Mouse (Mus musculus): Measurements from ENCODE around the gene Ppp1r37. TPM values are rescaled to one million over a fixed set of nuclear protein-coding genes. Genes with fewer than 3 reads are reported as not detected.

Gene Ppp1r37
- polyA plus RNA-seq, 1 experiment from 2014 or later, result 15.0 TPM

DNA sequence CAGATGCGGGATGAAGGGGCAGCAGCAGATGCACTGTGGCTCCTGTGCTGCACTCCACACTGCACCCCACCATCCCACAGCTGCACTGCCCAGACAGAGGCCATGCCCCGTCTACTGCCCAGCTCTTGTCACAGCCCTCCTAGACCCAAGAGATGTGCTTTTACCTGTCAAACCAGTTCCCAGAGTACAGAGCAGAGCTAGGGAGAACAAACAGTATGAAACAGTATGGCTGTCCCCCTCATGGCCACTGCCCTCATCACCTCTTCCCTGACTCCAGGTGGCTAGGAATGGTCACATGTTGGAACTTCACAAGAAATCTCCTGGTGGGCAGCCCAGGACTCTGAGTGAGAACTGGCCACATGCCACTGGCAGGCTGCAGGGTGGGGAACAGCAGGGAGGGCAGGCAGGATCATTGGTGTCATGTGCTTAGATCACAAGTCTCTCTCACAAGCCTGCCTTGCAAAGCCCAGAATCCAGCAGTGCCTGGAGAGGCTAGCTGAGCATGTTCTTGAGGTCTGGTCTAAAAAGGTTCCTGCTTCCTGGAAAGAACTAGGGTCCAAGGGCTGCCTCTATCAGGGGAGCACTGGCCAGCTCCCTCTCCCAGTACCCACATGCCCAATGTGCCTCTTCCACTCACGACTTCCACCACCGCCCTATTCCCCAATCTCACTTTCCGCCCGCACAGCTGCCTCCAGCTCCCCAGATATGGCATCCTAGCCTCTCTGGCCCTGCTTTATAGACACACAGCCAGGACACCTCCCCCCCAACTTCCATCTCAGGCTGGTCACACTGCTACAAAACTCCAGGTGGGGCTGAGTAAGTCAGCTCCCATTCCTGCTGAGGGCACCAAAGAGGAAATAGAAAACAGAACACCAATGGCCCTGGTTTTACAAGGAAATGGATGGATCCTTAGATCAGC lies 4.6 kb downstream of the Ppp1r37 start:
- no peak for ATAC-seq
- no peak overlapping the region for H3K4me3 ChIP-seq (ENCODE audit: low read depth, low read length)
- WGBS, result 91% methylated on average over 6 of the region's 6 CpGs
- peak overlapping the region; percentile 15; the same call in 1 of the 2 replicates for H3K27ac ChIP-seq (ENCODE audit: low read depth, low read length)
- no peak for TF ChIP-seq CTCF (IDR thresholded peaks at IDR 0.05; ENCODE audit: low read depth)
- peaks cover 12% of the 10 kb centered on the region; the same call in 1 of the 2 replicates for H3K4me1 ChIP-seq (replicated peaks; ENCODE audit: control insufficient read depth, insufficient read depth, low read length)
- H3K9ac ChIP-seq (ENCODE audit: low read depth, low read length), result no peak overlapping the region
- peaks cover 12% of the 10 kb centered on the region; the same call in 1 of the 2 replicates for H3K36me3 ChIP-seq (ENCODE audit: control insufficient read depth, insufficient read depth)
- H3K4me2 ChIP-seq (replicated peaks; ENCODE audit: low read depth), result no peak overlapping the region; the same call in 1 of the 2 replicates
- no peaks in the 10 kb centered on the region for H3K9me3 ChIP-seq (ENCODE audit: control insufficient read depth)
- no peaks in the 10 kb centered on the region for H3K27me3 ChIP-seq (replicated peaks; ENCODE audit: control insufficient read depth, insufficient read depth, low read length)

DNA sequence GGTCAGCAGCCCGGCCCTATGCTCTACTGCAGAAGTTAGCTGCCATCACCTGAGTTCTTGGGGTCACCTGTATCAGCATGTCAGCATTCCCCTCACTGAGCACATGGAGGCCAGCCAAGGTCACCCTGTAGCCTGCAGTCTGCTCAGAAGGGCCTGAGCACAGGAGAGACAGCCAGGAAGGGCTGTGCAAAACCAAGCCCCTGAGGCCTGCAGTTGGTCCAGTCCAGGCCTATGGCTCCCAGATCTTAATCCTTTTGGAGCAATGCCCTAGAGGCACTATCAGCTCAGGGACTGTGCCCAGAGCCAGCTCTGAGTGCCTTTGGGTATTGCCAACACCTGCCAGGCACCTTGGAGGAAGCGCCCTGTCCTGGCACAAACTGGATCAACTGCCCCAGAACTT lies 5.8 kb downstream of the Ppp1r37 start:
- no peak for ATAC-seq
- Histone ChIP-seq H3K27me3 (replicated peaks; ENCODE audit: control insufficient read depth, insufficient read depth, low read length) (no peaks in the 10 kb centered on the region), H3K4me2 (replicated peaks; ENCODE audit: low read depth) (no peak overlapping the region), H3K36me3 (ENCODE audit: control insufficient read depth, insufficient read depth) (peaks cover 12% of the 10 kb centered on the region; the same call in 1 of the 2 replicates), H3K4me1 (replicated peaks; ENCODE audit: control insufficient read depth, insufficient read depth, low read length) (peaks cover 17% of the 10 kb centered on the region; the same call in 1 of the 2 replicates), H3K4me3 (ENCODE audit: low read depth, low read length) (no peak overlapping the region), H3K9ac (ENCODE audit: low read depth, low read length) (no peak overlapping the region), H3K27ac (ENCODE audit: low read depth, low read length) (no peak overlapping the region; the same call in 1 of the 2 replicates), H3K9me3 (ENCODE audit: control insufficient read depth) (no peaks in the 10 kb centered on the region)
- whole genome bisulfite sequencing, result 90% methylated on average over 2 of the region's 2 CpGs
- no peak for TF ChIP-seq CTCF (IDR thresholded peaks at IDR 0.05; ENCODE audit: low read depth)

DNA sequence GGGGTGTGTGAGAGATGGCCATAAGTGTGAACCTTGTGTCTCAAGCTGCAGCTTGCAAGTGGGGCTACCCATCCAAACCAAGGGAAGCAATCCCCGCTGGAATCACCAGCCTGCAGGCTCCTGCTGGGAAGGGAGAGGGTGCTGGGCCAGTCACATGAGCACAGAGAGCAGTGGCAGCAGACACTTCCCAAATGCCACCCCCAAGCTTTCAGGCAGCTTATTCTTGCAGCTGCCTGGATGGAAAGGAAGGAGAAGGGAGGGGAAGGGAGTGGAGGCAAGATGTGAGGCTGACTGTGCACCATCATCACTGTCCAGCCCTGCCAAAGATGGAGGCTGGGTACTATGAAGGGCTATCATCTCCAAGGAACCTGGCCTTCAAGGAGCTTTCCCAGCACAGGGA lies 8.7 kb downstream of the Ppp1r37 start:
- ATAC-seq, result no peak
- Histone ChIP-seq H3K4me1 (replicated peaks; ENCODE audit: control insufficient read depth, insufficient read depth, low read length) (peaks cover 13% of the 10 kb centered on the region; the same call in 1 of the 2 replicates), H3K27ac (ENCODE audit: low read depth, low read length) (no peak overlapping the region), H3K4me2 (replicated peaks; ENCODE audit: low read depth) (no peak overlapping the region), H3K9ac (ENCODE audit: low read depth, low read length) (no peak overlapping the region), H3K27me3 (replicated peaks; ENCODE audit: control insufficient read depth, insufficient read depth, low read length) (no peaks in the 10 kb centered on the region), H3K36me3 (ENCODE audit: control insufficient read depth, insufficient read depth) (peaks cover 12% of the 10 kb centered on the region; the same call in 1 of the 2 replicates), H3K4me3 (ENCODE audit: low read depth, low read length) (no peak overlapping the region), H3K9me3 (ENCODE audit: control insufficient read depth) (no peaks in the 10 kb centered on the region)
- 80% methylated on average over 1 of the region's 1 CpGs for WGBS
- no peak for TF ChIP-seq CTCF (IDR thresholded peaks at IDR 0.05; ENCODE audit: low read depth)

DNA sequence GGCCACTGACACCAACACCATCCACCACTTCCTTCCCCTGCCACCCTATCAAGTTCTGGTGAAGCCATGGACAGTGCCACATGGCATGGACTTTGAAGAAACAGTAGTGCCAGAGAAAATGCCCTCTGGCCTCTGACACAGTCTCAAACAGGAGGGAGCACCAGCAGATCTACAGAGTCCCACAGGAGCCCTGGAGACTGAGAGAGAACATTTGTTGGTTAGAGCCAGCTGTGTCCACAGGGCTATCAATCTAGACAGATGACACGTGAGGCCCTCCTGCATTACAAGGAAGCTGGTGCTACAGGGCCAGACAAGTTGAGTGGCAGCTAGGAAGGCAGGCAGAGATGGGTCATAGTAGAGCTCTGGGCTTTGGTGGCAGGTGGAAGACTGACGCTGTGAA lies 10.4 kb downstream of the Ppp1r37 start:
- 32% methylated on average over 2 of the region's 2 CpGs for WGBS
- peak; percentile 68 for ATAC-seq
- TF ChIP-seq CTCF (IDR thresholded peaks at IDR 0.05; ENCODE audit: low read depth), result no peak
- H3K4me1 ChIP-seq (replicated peaks; ENCODE audit: control insufficient read depth, insufficient read depth, low read length), result peaks cover 15% of the 10 kb centered on the region; the same call in 1 of the 2 replicates
- H3K4me3 ChIP-seq (ENCODE audit: low read depth, low read length), result no peak overlapping the region
- H3K27me3 ChIP-seq (replicated peaks; ENCODE audit: control insufficient read depth, insufficient read depth, low read length), result no peaks in the 10 kb centered on the region
- no peaks in the 10 kb centered on the region for H3K9me3 ChIP-seq (ENCODE audit: control insufficient read depth)
- H3K4me2 ChIP-seq (replicated peaks; ENCODE audit: low read depth), result no peak overlapping the region
- H3K27ac ChIP-seq (ENCODE audit: low read depth, low read length), result peak overlapping the region; percentile 57
- H3K36me3 ChIP-seq (ENCODE audit: control insufficient read depth, insufficient read depth), result peaks cover 12% of the 10 kb centered on the region; the same call in 1 of the 2 replicates
- H3K9ac ChIP-seq (ENCODE audit: low read depth, low read length), result 0 out of 2 replicates have a peak overlapping the region, but pooled peaks have one; percentile 11

DNA sequence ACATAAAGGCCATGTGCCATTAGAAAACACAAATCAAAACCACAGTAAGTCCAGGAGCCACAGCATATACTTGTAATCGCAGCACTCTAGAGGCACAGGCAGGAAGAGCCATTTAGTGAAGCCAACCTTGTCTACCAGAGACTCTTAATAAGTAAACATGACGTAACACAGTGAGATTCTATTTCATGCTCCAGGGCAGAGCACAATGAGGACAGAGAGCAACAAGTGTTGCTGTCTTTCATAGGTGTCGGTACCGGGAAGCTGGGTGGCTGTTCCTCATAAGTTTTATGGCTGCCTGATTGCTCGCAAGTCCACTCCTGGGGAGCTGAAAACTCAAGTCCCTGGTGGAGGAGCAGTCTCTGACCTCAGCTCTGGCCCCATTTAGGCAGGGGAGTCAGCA lies 11.2 kb downstream of the Ppp1r37 start:
- Histone ChIP-seq H3K27ac (ENCODE audit: low read depth, low read length) (peak overlapping the region; percentile 57; the same call in 1 of the 2 replicates), H3K4me1 (replicated peaks; ENCODE audit: control insufficient read depth, insufficient read depth, low read length) (peaks cover 15% of the 10 kb centered on the region; the same call in 1 of the 2 replicates), H3K9ac (ENCODE audit: low read depth, low read length) (0 out of 2 replicates have a peak overlapping the region, but pooled peaks have one; percentile 11), H3K4me3 (ENCODE audit: low read depth, low read length) (no peak overlapping the region), H3K9me3 (ENCODE audit: control insufficient read depth) (no peaks in the 10 kb centered on the region), H3K27me3 (replicated peaks; ENCODE audit: control insufficient read depth, insufficient read depth, low read length) (no peaks in the 10 kb centered on the region), H3K36me3 (ENCODE audit: control insufficient read depth, insufficient read depth) (peaks cover 12% of the 10 kb centered on the region; the same call in 1 of the 2 replicates), H3K4me2 (replicated peaks; ENCODE audit: low read depth) (peak overlapping the region; percentile 6; the same call in 1 of the 2 replicates)
- ATAC-seq, result peak; percentile 25; the same call in 1 of the 2 replicates
- TF ChIP-seq CTCF (IDR thresholded peaks at IDR 0.05; ENCODE audit: low read depth), result no peak
- 42% methylated on average over 5 of the region's 5 CpGs for WGBS

DNA sequence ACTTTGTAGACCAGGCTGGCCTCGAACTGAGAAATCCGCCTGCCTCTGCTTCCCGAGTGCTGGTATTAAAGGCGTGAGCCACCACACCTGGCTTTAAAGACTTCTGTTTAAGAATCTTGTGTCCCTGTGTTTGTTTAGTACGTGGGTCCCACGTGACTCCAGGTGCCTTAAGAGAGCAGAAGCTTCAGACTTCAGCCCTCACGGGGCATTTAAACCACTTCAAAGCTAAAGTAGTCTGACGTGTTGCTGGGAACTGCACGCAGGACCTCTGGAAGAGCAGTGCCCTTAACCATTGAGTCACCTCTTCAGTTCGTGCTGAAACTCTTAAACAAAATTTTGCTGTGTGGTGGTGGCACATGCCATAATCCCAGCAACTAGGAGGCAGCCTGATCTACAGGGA lies 13.5 kb downstream of the Ppp1r37 start:
- 61% methylated on average over 10 of the region's 10 CpGs for WGBS
- ATAC-seq, result no peak

More for the DNA sequence above, 13.5 kb downstream of the Ppp1r37 start:
- no peak overlapping the region for H3K9ac ChIP-seq (ENCODE audit: low read depth, low read length)
- no peak for TF ChIP-seq CTCF (IDR thresholded peaks at IDR 0.05; ENCODE audit: low read depth)
- no peak overlapping the region for H3K27ac ChIP-seq (ENCODE audit: low read depth, low read length)
- H3K27me3 ChIP-seq (replicated peaks; ENCODE audit: control insufficient read depth, insufficient read depth, low read length), result no peaks in the 10 kb centered on the region
- no peaks in the 10 kb centered on the region for H3K9me3 ChIP-seq (ENCODE audit: control insufficient read depth)
- no peak overlapping the region for H3K4me3 ChIP-seq (ENCODE audit: low read depth, low read length)
- peaks cover 15% of the 10 kb centered on the region; the same call in 1 of the 2 replicates for H3K4me1 ChIP-seq (replicated peaks; ENCODE audit: control insufficient read depth, insufficient read depth, low read length)
- H3K36me3 ChIP-seq (ENCODE audit: control insufficient read depth, insufficient read depth), result peaks cover 8% of the 10 kb centered on the region; the same call in 1 of the 2 replicates
- no peak overlapping the region for H3K4me2 ChIP-seq (replicated peaks; ENCODE audit: low read depth)

All from intestine, postnatal 0 days (tissue).